9 mouse cellular contexts compared by ENCODE assay signal in genomic region chr8:123807852-123808573, GRCm38 (mm10). TPM values are rescaled to one million over a fixed set of nuclear protein-coding genes. Genes with fewer than 3 reads are reported as not detected.
DNase-seq lines count a peak whose midpoint lies in the region; ATAC-seq and TF ChIP-seq lines count a peak whose summit lies in the region.
"Had no signal": no experiment of that assay in that cellular context is flagged by ENCODE, and none has a peak within 500 bp of the region (broad histone marks: within the 10 kb centered on the region; RNA-seq: fewer than 3 reads in every experiment).

No protein-coding gene starts in this region.

- WGBS in stomach, embryonic 14.5 days = 75% methylated on average over 6 of the region's 6 CpGs
- 69% methylated on average over 6 of the region's 6 CpGs for WGBS in stomach, postnatal 0 days
- 73% methylated on average over 6 of the region's 6 CpGs for WGBS in hindbrain, embryonic 12.5 days
- WGBS in liver, postnatal 0 days (ENCODE audit: insufficient replicate concordance) = 45% methylated on average over 6 of the region's 6 CpGs

- no peak overlapping the region for H3K27ac ChIP-seq in stomach, embryonic 14.5 days (ENCODE audit: low read length)
- H3K27ac ChIP-seq in stomach, postnatal 0 days (replicated peaks) = no peak overlapping the region
- no peak overlapping the region for H3K27ac ChIP-seq in hindbrain, embryonic 12.5 days
- peak overlapping the region; percentile 23 for H3K27ac ChIP-seq in liver, postnatal 0 days (ENCODE audit: low read depth)

- no peak for TF ChIP-seq CTCF in stomach, postnatal 0 days (IDR thresholded peaks at IDR 0.05; ENCODE audit: low read depth)
- no peak for TF ChIP-seq CTCF in liver, postnatal 0 days (IDR thresholded peaks at IDR 0.05; ENCODE audit: low read depth)

- peak overlapping the region; percentile 57; the same call in 1 of the 2 replicates for H3K4me2 ChIP-seq in stomach, embryonic 14.5 days (replicated peaks; ENCODE audit: low read depth, low read length)
- H3K4me2 ChIP-seq in stomach, postnatal 0 days (replicated peaks; ENCODE audit: low read depth) = no peak overlapping the region
- H3K4me2 ChIP-seq in hindbrain, embryonic 12.5 days (replicated peaks) = peak overlapping the region; percentile 80
- H3K4me2 ChIP-seq in liver, postnatal 0 days (ENCODE audit: low read depth, low read length) = peak overlapping the region; percentile 83

- H3K9me3 ChIP-seq in stomach, embryonic 14.5 days (ENCODE audit: control insufficient read depth, low read depth, low read length) = no peaks in the 10 kb centered on the region
- H3K9me3 ChIP-seq in stomach, postnatal 0 days (ENCODE audit: control insufficient read depth, low read length) = no peaks in the 10 kb centered on the region
- no peaks in the 10 kb centered on the region for H3K9me3 ChIP-seq in hindbrain, embryonic 12.5 days (replicated peaks)
- H3K9me3 ChIP-seq in liver, postnatal 0 days (ENCODE audit: low read length) = no peaks in the 10 kb centered on the region

- 0 out of 2 replicates have a peak overlapping the region, but pooled peaks have one; percentile 0 for H3K4me3 ChIP-seq in stomach, embryonic 14.5 days (ENCODE audit: low read depth, low read length)
- H3K4me3 ChIP-seq in stomach, postnatal 0 days (ENCODE audit: low read depth, low read length) = no peak overlapping the region
- H3K4me3 ChIP-seq in hindbrain, embryonic 12.5 days = peak overlapping the region; percentile 74; the same call in 1 of the 2 replicates
- H3K4me3 ChIP-seq in liver, postnatal 0 days (ENCODE audit: low read depth, low read length) = peak overlapping the region; percentile 79; the same call in 1 of the 2 replicates

- no peak for DNase-seq in stomach, postnatal 0 days (ENCODE audit: low spot score)
- no peak for DNase-seq in liver, postnatal 0 days
- no peak for DNase-seq in B cell, adult 2 months
- no peak for DNase-seq in embryo, embryonic 10.5 days (ENCODE audit: low spot score)
- no peak for DNase-seq in kidney, adult 9 months
- DNase-seq: retina, postnatal 1 day; thymus, adult 2 months had no signal

- no peaks in the 10 kb centered on the region for H3K36me3 ChIP-seq in stomach, embryonic 14.5 days (ENCODE audit: control insufficient read depth, insufficient read depth, low read length)
- no peaks in the 10 kb centered on the region for H3K36me3 ChIP-seq in stomach, postnatal 0 days (ENCODE audit: control insufficient read depth, insufficient read depth, low read length)
- no peaks in the 10 kb centered on the region for H3K36me3 ChIP-seq in hindbrain, embryonic 12.5 days
- H3K36me3 ChIP-seq in liver, postnatal 0 days (replicated peaks; ENCODE audit: insufficient read depth, low read length) = no peaks in the 10 kb centered on the region

- H3K4me1 ChIP-seq in stomach, embryonic 14.5 days (ENCODE audit: control insufficient read depth, insufficient read depth, low read length) = peaks cover 14% of the 10 kb centered on the region
- H3K4me1 ChIP-seq in stomach, postnatal 0 days (replicated peaks; ENCODE audit: control insufficient read depth, insufficient read depth) = peaks cover 6% of the 10 kb centered on the region
- peaks cover 25% of the 10 kb centered on the region for H3K4me1 ChIP-seq in hindbrain, embryonic 12.5 days
- H3K4me1 ChIP-seq in liver, postnatal 0 days (ENCODE audit: insufficient read depth) = peaks cover 31% of the 10 kb centered on the region

- no peak overlapping the region for H3K9ac ChIP-seq in stomach, embryonic 14.5 days (replicated peaks; ENCODE audit: low read depth, low read length)
- H3K9ac ChIP-seq in stomach, postnatal 0 days (ENCODE audit: low read length) = no peak overlapping the region
- H3K9ac ChIP-seq in hindbrain, embryonic 12.5 days = peak overlapping the region; percentile 28; the same call in 1 of the 2 replicates
- H3K9ac ChIP-seq in liver, postnatal 0 days (replicated peaks) = 0 out of 2 replicates have a peak overlapping the region, but pooled peaks have one; percentile 41

- H3K27me3 ChIP-seq in stomach, embryonic 14.5 days (ENCODE audit: control insufficient read depth, insufficient read depth, low read length) = no peaks in the 10 kb centered on the region
- H3K27me3 ChIP-seq in stomach, postnatal 0 days (ENCODE audit: control insufficient read depth, insufficient read depth, low read length) = no peaks in the 10 kb centered on the region
- no peaks in the 10 kb centered on the region for H3K27me3 ChIP-seq in hindbrain, embryonic 12.5 days
- no peaks in the 10 kb centered on the region for H3K27me3 ChIP-seq in liver, postnatal 0 days (ENCODE audit: insufficient read depth, low read length)

- no peak for TF ChIP-seq EP300 in stomach, postnatal 0 days (optimal IDR thresholded peaks at IDR 0.05)
- 0 out of 2 replicates have a peak, but pooled peaks have one; percentile 6 for TF ChIP-seq EP300 in liver, postnatal 0 days (IDR thresholded peaks at IDR 0.05; ENCODE audit: low read depth)

- ATAC-seq in stomach, embryonic 14.5 days (ENCODE audit: insufficient number of reproducible peaks, insufficient read depth, low FRiP score, low read depth) = no peak
- ATAC-seq in stomach, postnatal 0 days (ENCODE audit: low FRiP score, low TSS enrichment) = no peak
- no peak for ATAC-seq in hindbrain, embryonic 12.5 days (ENCODE audit: low FRiP score)
- ATAC-seq in liver, postnatal 0 days = no peak

RNA-seq across cellular contexts. Expression of gene Rab4a, which starts 2.2 kb away (rescaled TPM):
- polyA plus RNA-seq in stomach, embryonic 14.5 days (2014; fragmentation: Nextera tagmentation; extraction: Ambion mirVana) = 45.8 and 52.6 TPM in 2 replicates
- 25.8 and 27.0 TPM in 2 replicates for polyA plus RNA-seq in stomach, postnatal 0 days (2015; fragmentation: Nextera tagmentation; extraction: Ambion mirVana)
- 61.0 and 61.2 TPM in 2 replicates for polyA plus RNA-seq in hindbrain, embryonic 12.5 days (2016; fragmentation: Nextera tagmentation; extraction: Ambion mirVana)
- 30.4 and 36.3 TPM in 2 replicates for polyA plus RNA-seq in liver, postnatal 0 days (2015; fragmentation: Nextera tagmentation; extraction: Ambion mirVana)

RNA-seq across cellular contexts. Expression of gene Ccsap, which starts 52.0 kb away (rescaled TPM):
- polyA plus RNA-seq in stomach, embryonic 14.5 days (2014; fragmentation: Nextera tagmentation; extraction: Ambion mirVana) = 3.6 and 4.6 TPM in 2 replicates
- 0.91 and 1.2 TPM in 2 replicates for polyA plus RNA-seq in stomach, postnatal 0 days (2015; fragmentation: Nextera tagmentation; extraction: Ambion mirVana)
- polyA plus RNA-seq in hindbrain, embryonic 12.5 days (2016; fragmentation: Nextera tagmentation; extraction: Ambion mirVana) = 6.8 and 8.0 TPM in 2 replicates
- 1.2 and 1.5 TPM in 2 replicates for polyA plus RNA-seq in liver, postnatal 0 days (2015; fragmentation: Nextera tagmentation; extraction: Ambion mirVana)

Comparison
In these comparisons a context has a peak if more than half of its experiments do, and no peak if none do; other contexts are left out.
1. H3K9ac ChIP-seq: peak in hindbrain, embryonic 12.5 days (single experiment) and liver, postnatal 0 days (single experiment); none in stomach, embryonic 14.5 days (single experiment) and stomach, postnatal 0 days (single experiment).